Mouse (Mus musculus) layer of hippocampus, postnatal 25 days (tissue): ENCODE measurements around the gene Gm5797. TPM values are rescaled to one million over a fixed set of nuclear protein-coding genes. Genes with fewer than 3 reads are reported as not detected.
"Not testable (repeated sequence)": the region's sequence is repeated elsewhere in the genome, so short reads cannot be mapped to it uniquely, and the experiment has no call there.

Experiments used
- DNase-seq, 2 experiments: peaks; one replicate each; pipeline ENCODE4 v3.0.0; 2022; ENCODE audit warnings: mixed read lengths in 2 of 2, low spot score in 1 of 2; ENCODE audit errors: extremely low spot score in 1 of 2
- total RNA-seq, 2 experiments: library from RNA; stranded (reverse); gene quantifications; 2 replicates each; pipeline ENCODE4 v1.2.3; 2021

Gm5797 gene
- not detected for total RNA-seq

DNA sequence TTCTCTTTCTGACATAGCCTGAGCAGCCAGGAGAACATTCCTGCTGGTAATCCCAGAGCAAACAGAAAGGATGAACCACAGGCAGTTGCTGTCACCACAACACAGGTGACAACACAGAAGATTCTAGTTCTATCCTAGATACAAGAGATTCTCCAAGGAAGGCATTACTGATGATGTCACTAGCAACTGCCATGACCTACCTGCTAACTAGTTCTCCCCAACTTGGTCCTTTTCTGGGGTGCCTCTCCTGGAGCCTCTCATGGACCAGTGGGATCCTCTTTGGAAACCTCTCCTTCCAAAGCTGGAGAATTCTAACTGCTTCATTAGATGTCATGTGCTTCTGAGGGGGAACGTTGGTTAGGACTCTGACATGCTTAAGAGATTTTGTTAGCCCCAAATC, at the start of gene Gm5797:
Gene Gm5797 (minus strand): TSS at position 101 of the 400 bp plus-strand sequence.
- DNase-seq = not testable (repeated sequence)

GRCm38 (mm10) chr14:7365034-7365433, 32.8 kb upstream of the Gm5797 start, which contains the start of gene Gm8374:
Gm8374 (minus strand) TSS chr14:7365134.
- DNase-seq = not testable (repeated sequence)

- peak; percentile 5 to 6 for DNase-seq
Measured at GRCm38 (mm10) chr14:7315093-7315492, 17.1 kb downstream of the Gm5797 start.

DNA sequence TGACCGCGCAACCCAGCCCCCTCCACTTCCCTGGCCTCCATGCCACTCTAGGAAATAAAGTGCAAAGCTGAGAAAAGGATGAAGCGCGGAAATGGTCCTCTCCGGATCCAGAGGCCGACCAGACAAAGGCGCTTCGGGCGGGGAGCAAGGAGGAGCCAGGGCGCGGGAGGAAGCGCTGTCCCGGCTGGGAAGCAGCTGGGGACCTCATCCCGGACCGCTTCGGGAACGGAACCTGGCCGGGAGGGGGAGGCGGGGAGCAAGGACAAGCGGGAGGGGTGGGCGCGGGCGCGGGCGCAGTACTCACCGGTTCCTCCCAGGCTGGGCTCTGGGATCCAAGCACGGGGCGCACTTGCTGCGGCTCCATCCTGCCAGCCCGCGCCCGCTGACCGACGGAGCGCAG, 17.5 kb downstream of the Gm5797 start, which contains the start of gene Gm3739:
Gene Gm3739 (minus strand): TSS at position 389 of the 400 bp plus-strand sequence.
- DNase-seq = peak; percentile 1 to 9

Other genes starting within 250 kb of the Gm5797 start
- gene Gm3696, start 231.8 kb downstream of the Gm5797 start, total RNA-seq = 1 to 10 TPM; 2.0 to 4.4 TPM
- gene Gm6676, start 207.0 kb downstream of the Gm5797 start, total RNA-seq = not detected
- 1 to 10 TPM; 1.3 to 1.6 TPM for gene Gm3512, start 157.9 kb downstream of the Gm5797 start, total RNA-seq
- gene Gm16434, start 137.9 kb downstream of the Gm5797 start, total RNA-seq = not detected
- not detected for gene Gm3727, start 67.7 kb downstream of the Gm5797 start, total RNA-seq
- gene Gm3739, start 17.3 kb downstream of the Gm5797 start, total RNA-seq = under 1 TPM; 0.49 to 0.52 TPM
- gene Gm8374, start 32.7 kb upstream of the Gm5797 start, total RNA-seq = not detected
- not detected for gene Gm3755, start 118.5 kb upstream of the Gm5797 start, total RNA-seq
- not detected for gene Gm3752, start 151.4 kb upstream of the Gm5797 start, total RNA-seq
- gene Gm3558, start 236.2 kb upstream of the Gm5797 start, total RNA-seq = 10 to 100 TPM in 1 of 2 experiments, 1 to 10 TPM in 1; 8.7 to 10.0 TPM